Mouse (Mus musculus): Measurements from ENCODE around the gene Zfp109.
"Not testable (repeated sequence)": the region's sequence is repeated elsewhere in the genome, so short reads cannot be mapped to it uniquely, and the experiment has no call there.

The Zfp109 gene

GRCm38 (mm10) chr7:24237040-24237791 is at the start of gene Zfp109:
TSS of gene Zfp109 (minus strand) at chr7:24237560.
- peak; percentile 51 for DNase-seq (ENCODE audit: low read depth, low spot score)

DNA sequence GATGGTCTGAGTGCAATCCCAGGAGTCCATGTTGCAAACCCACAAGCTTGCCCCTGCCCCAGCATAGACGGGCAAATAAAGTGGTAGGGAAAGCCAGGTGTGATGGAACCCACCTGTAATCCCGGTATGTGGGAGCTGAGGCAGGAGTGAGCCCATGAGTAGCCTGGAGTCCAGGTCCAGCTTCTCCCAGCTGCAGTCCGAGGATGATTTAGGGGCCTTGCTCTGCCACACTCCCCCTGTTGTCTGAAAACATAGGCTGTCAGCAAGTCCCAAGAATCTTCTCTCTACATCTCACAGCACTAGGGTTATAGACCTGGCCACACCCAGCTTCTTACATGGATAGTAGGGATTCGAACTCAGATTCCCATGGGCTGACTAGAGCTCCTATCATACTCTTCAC is 49.6 kb upstream of the Zfp109 start:
- DNase-seq (ENCODE audit: low read depth, low spot score) = no peak

GRCm38 (mm10) chr7:24286090-24286489 is 48.7 kb upstream of the Zfp109 start:
- no peak for DNase-seq (ENCODE audit: low read depth, low spot score)

DNA sequence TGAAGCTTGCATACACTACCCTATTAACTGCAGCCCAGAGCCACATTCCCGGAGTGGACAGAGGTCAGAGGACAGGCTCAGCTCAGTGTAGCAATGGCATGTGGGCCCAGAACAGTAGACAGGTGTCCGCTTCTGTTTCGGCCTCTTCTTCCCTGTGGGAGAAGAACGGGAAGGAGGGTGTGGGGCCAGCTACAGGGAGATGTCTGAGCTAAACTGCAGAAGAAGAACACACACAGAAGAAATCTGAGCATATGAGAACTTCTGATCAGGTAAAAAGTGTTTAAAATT is 43.4 kb upstream of the Zfp109 start:
- DNase-seq (ENCODE audit: low read depth, low spot score) = no peak

- no peak for DNase-seq (ENCODE audit: low read depth, low spot score)
Observed at GRCm38 (mm10) chr7:24280031-24280857, 42.9 kb upstream of the Zfp109 start.

DNA sequence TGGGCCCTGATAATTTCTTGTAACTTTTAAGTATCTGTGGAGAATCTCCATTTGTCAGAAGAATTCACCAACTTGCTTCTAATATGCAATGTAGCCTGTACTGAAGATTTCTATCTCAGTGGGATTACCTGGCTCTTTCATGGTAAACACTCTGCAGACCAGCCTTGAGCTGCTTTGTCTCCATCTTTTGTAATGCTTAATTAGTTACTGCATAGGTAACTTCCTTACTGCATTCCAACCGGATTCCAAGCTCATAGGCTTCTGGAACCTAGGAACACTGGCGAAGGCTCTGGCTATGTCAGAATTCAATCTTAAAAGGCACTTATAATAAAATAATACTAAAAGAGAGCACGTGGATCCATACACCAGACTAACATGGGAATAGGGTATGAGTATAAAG is 41.4 kb upstream of the Zfp109 start:
- not testable (repeated sequence) for DNase-seq (ENCODE audit: low read depth, low spot score)

DNA sequence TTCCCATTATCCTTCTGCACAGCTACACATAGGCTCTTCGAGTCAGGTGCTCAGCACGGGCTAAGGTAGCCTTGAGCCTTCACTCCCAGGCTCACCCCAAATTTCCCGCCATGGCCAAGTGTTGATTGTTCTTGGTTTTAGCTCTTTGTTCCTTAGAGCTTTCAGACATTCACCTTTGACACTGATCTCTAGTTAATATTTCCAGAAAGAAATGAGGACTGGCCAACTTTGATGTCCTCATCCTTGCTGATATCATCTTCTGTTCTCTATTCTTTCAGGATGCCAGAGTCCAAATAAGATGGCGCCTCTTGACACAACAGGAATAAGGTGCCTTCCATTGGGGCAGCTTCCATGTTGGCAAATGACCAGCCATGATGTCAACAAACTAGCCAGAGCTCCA is 37.1 kb upstream of the Zfp109 start:
- no peak for DNase-seq (ENCODE audit: low read depth, low spot score)

GRCm38 (mm10) chr7:24271191-24271590 is 33.8 kb upstream of the Zfp109 start:
- DNase-seq (ENCODE audit: low read depth, low spot score) = no peak

DNA sequence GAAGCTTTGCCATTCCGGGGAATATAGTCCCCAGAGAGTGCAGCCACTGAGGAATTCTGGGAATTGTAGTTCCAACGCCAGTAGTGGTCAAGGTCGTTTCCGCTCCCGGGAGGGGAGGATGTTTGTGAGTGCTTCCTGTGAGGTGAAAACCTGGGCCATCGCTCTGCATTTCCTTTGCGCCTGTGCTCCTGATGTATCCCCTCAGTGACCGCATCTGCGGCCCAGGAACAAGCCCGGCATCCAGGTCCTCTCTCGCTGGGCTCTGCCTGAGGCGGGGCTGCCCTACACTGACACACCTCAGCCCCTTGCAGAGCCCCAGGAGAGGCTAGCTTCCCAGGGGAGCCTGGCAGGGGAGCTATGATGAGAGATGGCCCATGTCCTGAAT is 32.9 kb upstream of the Zfp109 start, which contains the start of gene Zfp93:
Gene Zfp93 (plus strand): TSS at position 133 of the 385 bp plus-strand sequence.
- peak; percentile 79 for DNase-seq (ENCODE audit: low read depth, low spot score)

- no peak for DNase-seq (ENCODE audit: low read depth, low spot score)
Observed at GRCm38 (mm10) chr7:24269667-24270287, 32.4 kb upstream of the Zfp109 start.

GRCm38 (mm10) chr7:24269256-24269655 is 31.9 kb upstream of the Zfp109 start:
- DNase-seq (ENCODE audit: low read depth, low spot score) = no peak

- DNase-seq (ENCODE audit: low read depth, low spot score) = no peak
Observed at GRCm38 (mm10) chr7:24268176-24269155, 31.1 kb upstream of the Zfp109 start.

DNA sequence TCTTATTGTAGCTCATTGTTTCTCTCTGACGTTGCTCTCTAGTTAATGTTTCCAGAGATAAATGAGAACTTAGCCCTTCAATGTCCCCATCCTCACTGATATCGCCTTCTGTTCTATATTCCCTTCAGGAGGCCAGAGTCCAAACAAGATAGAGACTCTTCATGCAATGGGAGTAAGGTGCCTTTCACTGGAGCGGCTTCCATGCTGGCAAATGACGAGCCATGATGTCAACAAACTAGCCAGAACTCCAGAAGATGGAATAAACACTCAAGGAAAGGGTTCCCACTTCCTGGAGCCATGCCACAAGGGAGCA is 22.6 kb upstream of the Zfp109 start:
- no peak for DNase-seq (ENCODE audit: low read depth, low spot score)

GRCm38 (mm10) chr7:24259306-24259999 is 22.1 kb upstream of the Zfp109 start:
- no peak for DNase-seq (ENCODE audit: low read depth, low spot score)

DNA sequence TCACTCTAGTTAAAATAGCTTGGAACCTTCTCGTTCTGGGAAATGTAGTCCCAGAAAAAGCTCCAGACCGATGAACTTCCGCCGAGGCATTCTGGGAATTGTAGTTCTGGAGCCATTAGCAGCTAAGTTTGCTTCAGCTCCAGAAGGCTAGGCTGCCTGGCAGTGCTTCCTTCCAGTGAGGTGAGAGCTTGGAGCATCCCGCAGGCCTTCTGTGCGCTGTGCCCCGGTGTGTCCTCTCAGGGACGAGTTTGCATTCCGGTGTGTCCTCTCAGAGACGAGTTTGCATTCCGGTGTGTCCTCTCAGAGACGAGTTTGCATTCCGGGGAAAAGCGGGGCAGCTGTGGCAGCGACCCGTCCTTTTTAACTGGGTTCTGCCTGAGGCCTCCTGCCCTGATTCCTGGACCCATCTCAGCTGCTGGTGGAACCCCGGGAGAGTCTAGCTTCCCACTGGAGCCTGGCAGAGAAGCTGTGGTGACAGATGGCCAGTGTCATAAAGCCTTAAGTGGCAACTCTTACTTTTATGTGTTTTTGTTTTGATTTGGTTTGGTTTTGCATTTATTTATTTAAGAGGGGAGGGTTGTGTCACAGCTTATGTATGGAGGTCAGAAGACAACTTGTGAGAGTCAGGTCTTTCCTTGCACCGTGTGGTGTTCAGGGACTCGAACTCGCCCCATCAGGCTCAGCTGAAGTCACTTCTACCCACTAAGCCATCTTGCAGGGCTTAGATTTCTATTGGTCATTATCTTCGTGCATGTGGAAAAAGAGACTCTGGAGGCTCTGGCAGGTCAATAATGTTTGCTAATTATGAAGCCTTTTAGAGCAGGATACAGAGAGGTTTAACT is 17.5 kb upstream of the Zfp109 start, which contains the start of gene Zfp108:
Gene Zfp108 (plus strand): TSS at position 162 of the 842 bp plus-strand sequence.
- peak; percentile 73 for DNase-seq (ENCODE audit: low read depth, low spot score)

DNA sequence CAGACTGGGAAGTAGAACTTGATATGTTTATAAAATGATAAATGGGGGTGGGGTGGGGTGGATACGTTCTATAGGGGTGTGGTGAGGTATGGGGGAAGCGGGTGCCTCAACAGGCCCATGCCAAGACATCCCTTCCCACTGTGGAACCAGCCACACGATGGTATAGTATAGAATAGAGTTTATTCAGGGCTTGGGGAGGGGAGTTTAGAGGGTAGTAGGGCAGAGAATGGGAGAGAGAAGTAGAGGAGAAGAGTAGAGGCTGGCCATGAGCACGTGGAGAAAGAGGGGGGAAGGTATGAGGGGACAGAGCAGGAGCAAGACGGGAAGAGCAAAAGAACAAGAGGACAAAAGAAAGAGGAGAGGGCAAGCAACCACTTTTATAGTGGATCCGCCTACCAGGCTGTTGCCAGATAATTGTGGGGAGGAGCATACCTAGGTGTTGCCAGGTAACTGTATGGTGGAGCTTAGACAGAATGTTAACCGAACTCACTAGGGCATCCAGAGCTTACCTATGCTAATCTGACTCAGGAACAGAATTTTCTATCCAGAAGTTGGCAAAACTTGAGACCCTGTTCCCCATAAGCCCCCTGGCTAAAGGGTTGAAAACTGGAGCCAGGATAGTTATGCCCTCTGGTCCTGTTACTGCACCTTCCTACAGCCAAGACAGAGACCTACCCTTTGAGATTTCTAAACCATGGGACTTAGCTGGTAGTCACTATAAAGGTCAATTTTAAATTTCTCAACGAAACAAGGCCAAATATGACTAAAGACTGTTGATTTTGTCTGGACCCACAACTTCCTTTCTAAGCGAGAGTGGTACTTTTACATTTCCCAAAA is 16.6 kb upstream of the Zfp109 start:
- DNase-seq (ENCODE audit: low read depth, low spot score) = no peak

- no peak for DNase-seq (ENCODE audit: low read depth, low spot score)
Observed at GRCm38 (mm10) chr7:24211343-24211742, 26.0 kb downstream of the Zfp109 start, which contains the start of gene Zfp111. TSS of gene Zfp111 (minus strand) at chr7:24211443.

GRCm38 (mm10) chr7:24210296-24210695 is 27.1 kb downstream of the Zfp109 start:
- DNase-seq (ENCODE audit: low read depth, low spot score) = no peak

Measured in embryo, embryonic 11.5 days (tissue).